Mouse (Mus musculus): ENCODE results near the gene Dnajc1.

Gene Dnajc1

GRCm38 (mm10) chr2:18392331-18393021 is at the start of gene Dnajc1:
TSS of gene Dnajc1 (minus strand) at chr2:18392830.
- peak; percentile 87 for DNase-seq

- DNase-seq = no peak
These were observed 49.2 kb upstream of the Dnajc1 start for GRCm38 (mm10) chr2:18441871-18442270.

GRCm38 (mm10) chr2:18415242-18415641 is 22.6 kb upstream of the Dnajc1 start:
- no peak for DNase-seq

GRCm38 (mm10) chr2:18403679-18404078 is 11.0 kb upstream of the Dnajc1 start:
- DNase-seq = no peak

GRCm38 (mm10) chr2:18401771-18402170 is 9.1 kb upstream of the Dnajc1 start:
- no peak for DNase-seq

- DNase-seq = no peak
These were observed 441 bp upstream of the Dnajc1 start for GRCm38 (mm10) chr2:18393022-18393519.

- no peak for DNase-seq
These were observed 769 bp downstream of the Dnajc1 start for GRCm38 (mm10) chr2:18391861-18392260.

GRCm38 (mm10) chr2:18389631-18390030 is 3.0 kb downstream of the Dnajc1 start:
- no peak for DNase-seq

- DNase-seq = no peak
These were observed 11.0 kb downstream of the Dnajc1 start for GRCm38 (mm10) chr2:18381662-18382061.

GRCm38 (mm10) chr2:18372400-18373182 is 20.0 kb downstream of the Dnajc1 start:
- no peak for DNase-seq

- DNase-seq = no peak
These were observed 21.7 kb downstream of the Dnajc1 start for GRCm38 (mm10) chr2:18370794-18371498.

- DNase-seq = no peak
These were observed 28.2 kb downstream of the Dnajc1 start for GRCm38 (mm10) chr2:18364402-18364801.

- DNase-seq = no peak
These were observed 37.3 kb downstream of the Dnajc1 start for GRCm38 (mm10) chr2:18355293-18355692.

- no peak for DNase-seq
These were observed 40.0 kb downstream of the Dnajc1 start for GRCm38 (mm10) chr2:18352620-18353019.

- DNase-seq = peak; percentile 13
These were observed 49.2 kb downstream of the Dnajc1 start for GRCm38 (mm10) chr2:18343464-18343863.

- DNase-seq = no peak
These were observed 74.0 kb downstream of the Dnajc1 start for GRCm38 (mm10) chr2:18318671-18319070.

GRCm38 (mm10) chr2:18317503-18318281 is 74.9 kb downstream of the Dnajc1 start:
- no peak for DNase-seq

GRCm38 (mm10) chr2:18316909-18317308 is 75.7 kb downstream of the Dnajc1 start:
- DNase-seq = no peak

GRCm38 (mm10) chr2:18310261-18311104 is 82.1 kb downstream of the Dnajc1 start:
- DNase-seq = no peak

- DNase-seq = no peak
These were observed 85.0 kb downstream of the Dnajc1 start for GRCm38 (mm10) chr2:18307440-18308305.

GRCm38 (mm10) chr2:18300949-18301348 is 91.7 kb downstream of the Dnajc1 start:
- DNase-seq = no peak
